Mouse (Mus musculus) left cerebral cortex, adult 11 months (tissue): ENCODE data around the gene Tnrc18.
"Not testable (repeated sequence)": the region's sequence is repeated elsewhere in the genome, so short reads cannot be mapped to it uniquely, and the experiment has no call there.

Experiments
- DNase-seq: peaks from one replicate; pipeline ENCODE4 v3.0.0; 2022; ENCODE audit warnings: low spot score

The Tnrc18 gene

GRCm38 (mm10) chr5:142817524-142818434 is at the start of gene Tnrc18:
TSS of gene Tnrc18 (minus strand) at chr5:142817662.
- DNase-seq, result peak; percentile 99

- DNase-seq, result no peak
Measured at GRCm38 (mm10) chr5:142857763-142858229, 40.3 kb upstream of the Tnrc18 start.

DNA sequence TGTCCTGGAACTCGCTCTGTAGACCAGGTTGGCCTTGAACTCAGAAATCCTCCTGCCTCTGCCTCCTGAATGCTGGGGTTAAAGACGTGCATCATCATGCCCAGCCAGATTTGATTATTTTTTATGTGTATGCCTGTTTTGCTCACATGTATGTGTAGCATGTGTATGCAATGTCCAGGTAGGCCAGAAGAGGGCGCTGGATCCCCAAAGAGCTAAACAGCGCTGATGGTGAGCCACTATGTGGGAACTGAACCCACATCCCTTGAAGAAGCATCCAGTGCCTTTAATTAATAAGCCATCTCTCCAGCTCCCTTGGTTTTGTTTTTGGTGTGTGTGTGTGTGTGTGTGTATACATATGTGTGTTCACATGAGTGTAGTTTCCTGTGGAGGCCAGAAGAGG is 38.9 kb upstream of the Tnrc18 start:
- DNase-seq, result no peak

- DNase-seq, result no peak
Measured at GRCm38 (mm10) chr5:142854877-142855276, 37.4 kb upstream of the Tnrc18 start.

DNA sequence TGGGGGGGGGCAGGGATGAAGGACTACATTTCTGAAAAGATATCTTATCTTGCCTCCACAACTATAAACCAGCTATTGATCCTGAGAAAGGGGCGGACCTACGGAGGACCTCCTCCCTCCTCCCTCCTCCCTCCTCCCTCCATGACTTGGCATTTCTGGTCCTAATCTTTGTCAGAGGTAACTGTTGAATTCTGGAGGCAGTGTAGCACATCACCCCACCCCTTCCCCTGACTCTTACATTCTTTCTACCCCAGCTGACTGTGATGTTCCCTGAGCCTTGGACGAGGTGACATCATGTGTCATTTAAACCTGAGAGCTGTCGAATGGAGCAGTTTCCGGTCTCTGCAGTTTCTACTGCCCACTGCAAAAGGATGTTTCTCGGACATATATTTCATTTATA is 36.1 kb upstream of the Tnrc18 start:
- no peak for DNase-seq

GRCm38 (mm10) chr5:142851681-142852049 is 34.2 kb upstream of the Tnrc18 start:
- DNase-seq, result no peak

DNA sequence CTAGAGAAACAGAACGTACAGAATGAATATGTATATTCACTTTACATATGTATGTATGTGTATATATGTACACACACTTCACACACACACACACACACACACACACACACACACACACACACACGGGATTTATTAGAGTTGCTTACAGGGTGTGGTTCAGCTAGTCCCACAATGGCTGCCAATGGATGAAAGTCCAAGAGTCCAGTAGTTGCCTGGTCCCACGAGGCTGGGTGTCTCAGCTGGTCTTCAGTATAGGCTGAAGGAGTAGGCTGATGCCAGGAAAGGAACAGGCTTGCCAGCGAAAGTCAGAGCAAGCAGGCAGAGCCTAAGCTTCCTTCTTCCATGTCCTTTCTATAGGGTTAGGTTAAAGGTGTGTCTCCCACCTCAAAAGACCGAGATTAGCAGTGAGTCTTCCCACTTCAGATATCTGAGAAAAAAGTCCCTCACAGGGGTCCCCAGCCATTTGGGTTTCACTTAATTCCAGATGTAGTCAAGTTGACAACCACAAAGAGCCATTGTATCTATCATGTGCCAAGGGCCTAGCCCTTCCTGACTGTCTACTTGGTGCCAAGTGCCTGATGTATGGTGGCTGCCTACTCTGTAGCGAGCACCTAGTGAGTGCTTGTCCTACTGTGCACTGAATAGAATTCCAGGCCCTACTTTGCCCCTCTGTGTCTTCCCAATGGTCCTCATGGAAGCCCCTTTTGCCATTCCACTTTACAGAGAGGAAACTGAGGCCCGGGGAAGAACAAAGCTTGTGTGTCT is 33.6 kb upstream of the Tnrc18 start:
- DNase-seq, result no peak

DNA sequence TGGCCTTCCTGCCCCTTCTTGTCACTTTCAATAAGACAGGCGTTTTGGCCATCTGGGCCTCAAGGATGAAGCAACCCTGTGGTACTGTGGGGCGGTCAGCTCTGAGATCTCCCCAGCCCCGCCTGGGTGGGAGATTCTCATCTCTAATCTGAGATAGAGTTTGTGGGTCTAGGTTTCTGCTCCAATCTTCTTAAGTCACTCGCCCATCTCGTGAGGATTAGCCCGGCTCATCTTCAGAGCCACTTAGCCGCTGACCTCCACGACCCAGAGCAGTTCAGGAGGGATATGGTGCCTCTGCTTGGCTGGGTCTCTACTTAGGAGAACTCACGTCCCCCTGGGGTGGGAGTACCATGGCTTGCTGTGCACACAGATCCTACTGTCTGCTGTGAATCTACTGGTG is 33.0 kb upstream of the Tnrc18 start:
- no peak for DNase-seq

GRCm38 (mm10) chr5:142848911-142849310 is 31.4 kb upstream of the Tnrc18 start:
- no peak for DNase-seq

- DNase-seq, result no peak
Measured at GRCm38 (mm10) chr5:142848149-142848548, 30.7 kb upstream of the Tnrc18 start.

- DNase-seq, result no peak
Measured at GRCm38 (mm10) chr5:142844467-142844866, 27.0 kb upstream of the Tnrc18 start.

DNA sequence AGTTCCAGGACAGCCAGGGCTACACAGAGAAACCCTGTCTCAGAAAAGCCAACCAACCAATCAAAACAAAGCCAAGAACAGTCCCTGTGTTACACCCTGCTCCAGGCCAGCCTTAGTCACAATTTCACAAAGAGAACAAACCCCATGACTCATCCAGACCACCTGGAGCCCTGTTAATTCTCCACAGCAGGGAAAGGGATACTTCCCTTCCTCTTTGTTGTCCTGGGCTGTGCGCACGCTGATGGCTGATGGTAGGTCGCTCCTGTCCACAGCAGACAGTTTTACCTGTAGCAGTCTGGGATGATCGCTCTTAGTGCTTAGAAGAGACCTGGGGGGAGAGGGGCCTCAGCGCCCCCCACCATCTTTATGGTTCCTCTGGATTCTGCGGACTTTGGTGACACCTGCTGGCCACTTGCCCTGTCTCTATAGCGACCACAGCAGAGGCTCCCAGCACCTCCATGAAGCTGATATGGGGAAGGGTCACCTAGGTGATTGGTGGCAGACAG is 24.7 kb upstream of the Tnrc18 start:
- no peak for DNase-seq

- no peak for DNase-seq
Measured at GRCm38 (mm10) chr5:142841372-142842136, 24.1 kb upstream of the Tnrc18 start.

DNA sequence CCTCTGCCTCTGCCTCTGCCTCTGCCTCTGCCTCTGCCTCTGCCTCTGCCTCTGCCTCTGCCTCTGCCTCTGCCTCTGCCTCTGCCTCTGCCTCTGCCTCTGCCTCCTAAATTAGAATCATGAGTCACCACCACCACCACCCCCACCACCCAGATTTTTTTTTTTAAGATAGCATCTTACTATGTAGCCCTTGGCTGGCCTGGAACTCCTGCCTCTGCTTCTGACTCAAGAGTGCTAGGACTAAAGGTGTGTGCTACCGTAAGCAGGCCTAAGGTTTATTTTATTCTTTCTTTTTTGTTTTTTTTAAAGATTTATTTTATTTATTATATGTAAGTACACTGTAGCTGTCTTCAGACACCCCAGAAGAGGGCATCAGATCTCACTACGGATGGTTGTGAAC is 20.0 kb upstream of the Tnrc18 start:
- not testable (repeated sequence) for DNase-seq

GRCm38 (mm10) chr5:142836891-142837290 is 19.4 kb upstream of the Tnrc18 start:
- DNase-seq, result no peak

- no peak for DNase-seq
Measured at GRCm38 (mm10) chr5:142833646-142834438, 16.4 kb upstream of the Tnrc18 start.

DNA sequence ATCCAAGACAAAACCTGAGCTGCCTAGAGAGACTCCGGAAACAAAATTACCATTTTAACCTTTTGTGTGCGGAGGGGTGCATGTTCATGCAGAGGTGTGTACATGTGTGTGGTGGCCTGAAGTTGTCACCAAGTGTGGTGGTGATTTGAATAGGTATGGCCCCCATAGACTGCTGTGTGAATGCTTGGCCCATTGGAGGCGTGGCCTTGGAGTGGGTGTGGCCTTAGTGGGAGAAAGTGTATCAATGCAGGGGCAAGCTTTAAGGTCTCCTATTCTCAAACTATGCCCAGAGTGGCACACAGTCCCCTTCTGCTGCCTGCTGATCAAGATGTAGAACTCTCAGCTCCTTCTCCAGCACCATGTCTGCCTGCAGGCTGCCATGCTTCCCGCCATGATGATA is 8.7 kb upstream of the Tnrc18 start:
- no peak for DNase-seq

DNA sequence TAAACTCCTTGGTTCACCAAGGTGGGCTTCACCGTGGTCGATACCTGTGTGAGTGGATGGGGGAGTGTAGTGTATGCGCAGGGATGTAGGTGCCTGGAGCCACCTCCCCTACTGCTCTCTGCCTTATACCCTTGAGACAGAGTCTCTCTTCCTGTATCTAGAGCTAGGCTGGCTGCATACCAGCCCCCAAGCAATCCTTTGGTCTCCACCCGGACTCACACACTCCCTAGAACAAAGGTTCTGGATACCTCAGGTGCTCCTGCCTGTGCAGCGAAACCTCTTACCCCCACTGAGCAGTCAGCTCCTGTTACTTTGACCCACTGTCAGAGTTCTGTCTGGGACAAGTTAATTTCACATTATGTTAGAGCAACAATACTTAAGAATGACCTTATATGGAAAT is 8.2 kb upstream of the Tnrc18 start:
- DNase-seq, result no peak

- DNase-seq, result no peak
Measured at GRCm38 (mm10) chr5:142824091-142824490, 6.6 kb upstream of the Tnrc18 start.

GRCm38 (mm10) chr5:142823096-142824062 is 5.9 kb upstream of the Tnrc18 start:
- no peak for DNase-seq
